Mouse (Mus musculus) lung, adult 2 months (tissue): ENCODE data around the gene Ncoa1. TPM values are rescaled to one million over a fixed set of nuclear protein-coding genes. Genes with fewer than 3 reads are reported as not detected.

ENCODE experiments used
- DNase-seq: peaks from one replicate; pipeline ENCODE4 v3.0.0; 2022
- H3K4me1 ChIP-seq: fragments of 200-500 bp; 2 replicates; pipeline ENCODE4 v1.6.1; 2011; ENCODE audit warnings: low read length; ENCODE audit not compliant: control insufficient read depth, insufficient read depth
- H3K4me3 ChIP-seq: fragments of 200-500 bp; replicated peaks from 2 replicates; pipeline ENCODE3; 2011; ENCODE audit warnings: low read depth, mild to moderate bottlenecking, control low read depth, low read length; ENCODE audit errors: extremely low read depth
- CTCF ChIP-seq: fragments of 200-500 bp; IDR thresholded peaks from 2 replicates; pipeline ENCODE4 v1.5.1; 2011; ENCODE audit warnings: mild to moderate bottlenecking, low read length, control low read depth; ENCODE audit not compliant: insufficient read depth
- POLR2A ChIP-seq: fragments of 200-500 bp; IDR thresholded peaks from 2 replicates; pipeline ENCODE4 v1.6.1; 2011; ENCODE audit warnings: low read depth, mild to moderate bottlenecking, control low read depth, low read length, borderline replicate concordance; ENCODE audit errors: extremely low read depth
- whole genome bisulfite sequencing: fragments of 180-500 bp; shearing (Covaris S2); methylation state at CpG from one replicate; pipeline ENCODE4 v1.1.7; 2018; 5-methylcytosine and 5-hydroxymethylcytosine counted together
- polyA plus RNA-seq: library from polyadenylated mRNA; depleted of rRNA; stranded (reverse); fragments of >200 nt; gene quantifications from 2 replicates; pipeline ENCODE4 v1.2.3, GENCODE M21; 2012; rRNA removed

The Ncoa1 gene
- polyA plus RNA-seq, 1 experiment: 27.8 TPM

- DNase-seq: no peak
- H3K4me1 ChIP-seq: no peaks in the 10 kb centered on the region
- H3K4me3 ChIP-seq: no peak overlapping the region
- TF ChIP-seq POLR2A (no peak), CTCF (no peak)
- WGBS: 60% methylated on average over 8 of the region's 8 CpGs
These were observed 264.1 kb downstream of the Ncoa1 start for GRCm38 (mm10) chr12:4212908-4213307.

GRCm38 (mm10) chr12:4211174-4211573 is 265.8 kb downstream of the Ncoa1 start:
- no peak for TF ChIP-seq POLR2A
- no peak for TF ChIP-seq CTCF
- 68% methylated on average over 9 of the region's 9 CpGs for WGBS
- no peak for DNase-seq
- Histone ChIP-seq H3K4me3 (no peak overlapping the region), H3K4me1 (no peaks in the 10 kb centered on the region)

- no peak for TF ChIP-seq POLR2A
- H3K4me3 ChIP-seq: no peak overlapping the region
- WGBS: 96% methylated on average over 9 of the region's 9 CpGs
- DNase-seq: no peak
- no peaks in the 10 kb centered on the region for H3K4me1 ChIP-seq
These were observed 267.8 kb downstream of the Ncoa1 start for GRCm38 (mm10) chr12:4209196-4209595.

- no peak for TF ChIP-seq POLR2A
- peak; percentile 20; the same call in 1 of the 2 replicates for TF ChIP-seq CTCF
- DNase-seq: peak; percentile 34
- 78% methylated on average over 15 of the region's 15 CpGs for WGBS
- no peaks in the 10 kb centered on the region for H3K4me1 ChIP-seq
- no peak overlapping the region for H3K4me3 ChIP-seq
These were observed 268.4 kb downstream of the Ncoa1 start for GRCm38 (mm10) chr12:4208405-4209133.

- Histone ChIP-seq H3K4me1 (no peaks in the 10 kb centered on the region), H3K4me3 (no peak overlapping the region)
- 94% methylated on average over 11 of the region's 11 CpGs for WGBS
- no peak for TF ChIP-seq POLR2A
- no peak for TF ChIP-seq CTCF
- no peak for DNase-seq
These were observed 270.9 kb downstream of the Ncoa1 start for GRCm38 (mm10) chr12:4206106-4206505.

- 94% methylated on average over 4 of the region's 4 CpGs for WGBS
- TF ChIP-seq POLR2A (no peak), CTCF (no peak)
- Histone ChIP-seq H3K4me1 (no peaks in the 10 kb centered on the region), H3K4me3 (no peak overlapping the region)
- no peak for DNase-seq
These were observed 274.8 kb downstream of the Ncoa1 start for GRCm38 (mm10) chr12:4202206-4202605.

GRCm38 (mm10) chr12:4201454-4202200 is 275.4 kb downstream of the Ncoa1 start:
- no peak overlapping the region for H3K4me3 ChIP-seq
- WGBS: 83% methylated on average over 13 of the region's 13 CpGs
- no peak for DNase-seq
- H3K4me1 ChIP-seq: no peaks in the 10 kb centered on the region
- TF ChIP-seq POLR2A: no peak
- no peak for TF ChIP-seq CTCF

- Histone ChIP-seq H3K4me1 (no peaks in the 10 kb centered on the region; the same call in 1 of the 2 replicates), H3K4me3 (no peak overlapping the region)
- 94% methylated on average over 11 of the region's 11 CpGs for WGBS
- TF ChIP-seq POLR2A: no peak
- TF ChIP-seq CTCF: no peak
- no peak for DNase-seq
These were observed 277.7 kb downstream of the Ncoa1 start for GRCm38 (mm10) chr12:4199271-4199670.

GRCm38 (mm10) chr12:4198702-4199101 is 278.3 kb downstream of the Ncoa1 start:
- DNase-seq: no peak
- TF ChIP-seq POLR2A: no peak
- no peak for TF ChIP-seq CTCF
- WGBS: 81% methylated on average over 4 of the region's 4 CpGs
- Histone ChIP-seq H3K4me3 (no peak overlapping the region), H3K4me1 (peaks cover under 1% of the 10 kb centered on the region)

Other genes with a start within 250 kb of the Ncoa1 start
- gene Ptrhd1, start 243.2 kb downstream of the Ncoa1 start, polyA plus RNA-seq: 3.7 and 3.9 TPM in 2 replicates
- gene Cenpo, start 242.9 kb downstream of the Ncoa1 start, polyA plus RNA-seq: 6.3 and 9.7 TPM in 2 replicates
- gene Itsn2, start 115.5 kb upstream of the Ncoa1 start, polyA plus RNA-seq: 22.4 and 36.3 TPM in 2 replicates
- not detected in 2 replicates for gene Gm3625, start 115.7 kb upstream of the Ncoa1 start, polyA plus RNA-seq